Mouse (Mus musculus): ENCODE measurements around the gene Pim3.

- TF ChIP-seq CTCF (IDR thresholded peaks at IDR 0.05; ENCODE audit: extremely low read depth, insufficient read length, insufficient replicate concordance, low read depth, low read length) (no peak), POLR2A (IDR thresholded peaks at IDR 0.05; ENCODE audit: low read depth, low read length) (no peak)
Measured at GRCm38 (mm10) chr15:88904056-88904811, 42.2 kb downstream of the Pim3 start.
